Mouse (Mus musculus): ENCODE data around the gene Ssbp3.

DNA sequence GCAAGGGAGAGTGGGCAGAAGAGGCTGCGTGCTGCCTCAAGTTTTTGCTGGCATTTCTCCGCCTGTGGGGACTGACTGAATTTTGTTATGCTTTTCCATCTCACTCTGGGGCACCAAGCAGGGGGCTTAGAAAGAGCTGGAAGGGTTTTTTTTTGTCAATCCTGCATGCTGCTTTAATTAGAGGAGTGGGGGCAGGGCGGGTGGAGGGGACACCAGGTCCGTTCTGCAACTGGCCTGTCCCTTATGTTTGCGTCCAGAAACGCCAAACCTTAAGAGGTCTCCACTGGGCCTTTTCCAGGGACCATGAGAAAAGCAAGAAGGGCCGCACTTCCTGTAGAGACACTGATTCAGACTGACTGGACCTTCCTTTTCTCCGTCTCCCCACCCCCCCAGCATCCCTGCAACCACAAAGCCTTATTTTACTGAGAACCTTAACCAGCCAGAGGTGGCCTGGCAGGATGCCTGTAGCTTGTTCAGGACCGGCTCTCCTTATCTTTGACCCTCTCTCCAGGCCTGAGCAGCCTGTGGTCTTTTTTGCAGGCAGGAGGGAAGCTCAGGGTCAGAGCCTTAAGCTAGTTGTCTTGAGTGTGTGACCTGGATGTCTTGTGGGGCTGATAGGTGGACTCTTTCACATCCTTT lies 3.0 kb downstream of the Ssbp3 start:
- TF ChIP-seq ZC3H11A (IDR thresholded peaks at IDR 0.05; ENCODE audit: borderline replicate concordance, low read depth, low read length) (no peak), CHD2 (IDR thresholded peaks at IDR 0.05; ENCODE audit: low read depth, low read length) (no peak), ZNF384 (IDR thresholded peaks at IDR 0.05; ENCODE audit: low read depth, low read length) (no peak)

All from ES-E14 (cell line).